Mouse (Mus musculus) heart, postnatal 10 days (tissue): Measurements from ENCODE around the gene 4930404H24Rik. TPM values are rescaled to one million over a fixed set of nuclear protein-coding genes. Genes with fewer than 3 reads are reported as not detected.

Experiments
- DNase-seq, 2 experiments: peaks; one replicate each; pipeline ENCODE4 v3.0.0; 2021
- intact Hi-C: fragments of 180-260 bp; cut with DNase I; formaldehyde crosslinking; loops from one replicate; pipeline ENCODE4 v1.15.1; 2025
- total RNA-seq, 2 experiments: library from RNA; stranded (reverse); gene quantifications; 2 replicates each; pipeline ENCODE4 v1.2.3; 2021

The 4930404H24Rik gene
- total RNA-seq, 2 experiments from 2014 or later: not detected

DNA sequence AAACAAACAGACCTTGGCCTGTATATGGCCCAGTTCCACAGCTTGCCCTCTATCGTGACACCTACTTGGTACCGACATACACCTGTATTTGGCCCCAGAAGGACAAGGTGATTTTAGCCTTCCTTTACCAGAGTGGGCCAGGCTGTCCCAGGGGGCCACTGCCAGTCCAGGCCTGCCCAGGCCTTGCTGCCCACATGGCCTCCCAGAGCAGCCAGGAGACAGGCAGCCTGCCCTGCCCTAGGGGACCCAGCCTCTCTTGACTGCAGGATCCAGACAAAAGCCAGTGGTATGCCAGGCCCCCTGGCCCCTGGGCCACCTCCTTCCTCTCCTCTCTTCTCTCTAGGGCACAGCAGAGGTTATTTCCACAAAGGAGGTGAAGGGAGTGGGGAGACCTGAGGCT lies 15.4 kb downstream of the 4930404H24Rik start:
- no peak for DNase-seq
- intact Hi-C loops: no loop called here

DNA sequence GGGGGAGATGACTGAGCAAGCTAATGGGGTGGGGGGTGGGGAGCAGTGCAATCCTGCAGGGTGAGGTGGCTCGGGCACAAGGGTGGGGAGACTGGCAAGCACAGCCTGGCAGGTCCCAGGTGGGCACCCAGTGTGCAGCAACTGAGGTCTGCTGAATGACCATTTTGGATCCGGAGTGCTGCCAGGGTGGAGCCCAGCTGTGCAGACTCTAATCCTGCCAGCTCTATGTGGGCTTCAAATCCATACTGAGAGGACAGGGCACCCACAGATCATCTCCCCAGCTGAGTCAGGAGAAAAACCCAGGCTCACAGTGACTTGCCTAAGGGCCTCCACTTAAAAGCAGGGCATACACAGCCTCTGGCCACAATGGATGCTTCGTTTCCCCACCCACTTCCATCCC lies 15.8 kb downstream of the 4930404H24Rik start:
- DNase-seq: no peak
- intact Hi-C loops: no loop called here

- intact Hi-C loops: no loop called here
- DNase-seq: no peak
These were observed 16.8 kb downstream of the 4930404H24Rik start for GRCm38 (mm10) chr2:153509211-153510029.

DNA sequence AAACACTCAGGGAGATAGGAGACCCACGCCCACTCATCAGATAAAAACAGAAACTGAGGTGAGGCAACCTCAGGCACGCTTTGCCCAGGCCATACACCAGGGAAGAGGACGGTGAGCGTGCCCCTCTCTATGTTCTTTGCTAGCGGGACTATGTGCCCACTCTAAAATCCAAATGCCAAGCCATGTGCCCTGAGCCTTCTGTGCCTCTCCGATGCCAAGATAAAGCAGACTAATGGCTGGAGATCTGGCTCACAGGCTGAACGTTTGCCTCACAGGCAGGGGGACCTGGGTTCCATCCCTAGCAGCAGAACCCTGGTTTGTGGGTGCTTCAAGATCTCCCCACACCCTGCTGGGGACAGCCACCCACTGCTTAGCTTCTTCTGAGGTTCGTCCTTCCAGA lies 17.5 kb downstream of the 4930404H24Rik start:
- no peak for DNase-seq
- intact Hi-C loops: no loop called here

- intact Hi-C loops: no loop called here
- no peak for DNase-seq
These were observed 19.0 kb downstream of the 4930404H24Rik start for GRCm38 (mm10) chr2:153511562-153511961.

GRCm38 (mm10) chr2:153512416-153513323 lies 20.1 kb downstream of the 4930404H24Rik start:
- intact Hi-C loops: no loop called here
- DNase-seq: no peak

- intact Hi-C loops: no loop called here
These were observed 21.4 kb downstream of the 4930404H24Rik start for GRCm38 (mm10) chr2:153513983-153514382.

GRCm38 (mm10) chr2:153514497-153515380 lies 22.1 kb downstream of the 4930404H24Rik start:
- intact Hi-C loops: no loop called here
- DNase-seq: peak in 1 of 2 experiments; percentile 56

More at GRCm38 (mm10) chr2:153513983-153514382, 21.4 kb downstream of the 4930404H24Rik start:
- no peak for DNase-seq

GRCm38 (mm10) chr2:153515582-153515981 lies 23.0 kb downstream of the 4930404H24Rik start:
- no peak for DNase-seq
- intact Hi-C loops: no loop called here

DNA sequence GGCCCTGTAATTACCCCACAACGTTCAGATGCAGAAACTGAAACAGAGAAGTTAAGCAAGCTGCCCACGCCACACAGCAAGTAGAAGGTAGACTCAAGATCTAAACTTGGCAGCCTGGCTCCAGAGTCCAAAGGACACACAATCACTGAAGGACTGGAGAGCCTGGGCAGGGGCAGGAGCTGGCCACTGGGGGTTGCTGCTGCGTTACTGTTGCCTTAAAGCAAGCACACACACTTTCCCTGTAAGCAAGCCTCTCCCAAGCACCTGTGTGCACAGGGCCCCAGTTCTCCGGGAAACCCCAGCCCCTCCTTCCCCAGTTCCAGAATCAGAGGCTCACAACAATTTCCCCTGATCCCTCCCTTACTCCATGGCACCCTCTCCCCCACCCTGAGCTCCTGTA lies 24.4 kb downstream of the 4930404H24Rik start:
- DNase-seq: peak in 1 of 2 experiments; percentile 19
- intact Hi-C loops: no loop called here

DNA sequence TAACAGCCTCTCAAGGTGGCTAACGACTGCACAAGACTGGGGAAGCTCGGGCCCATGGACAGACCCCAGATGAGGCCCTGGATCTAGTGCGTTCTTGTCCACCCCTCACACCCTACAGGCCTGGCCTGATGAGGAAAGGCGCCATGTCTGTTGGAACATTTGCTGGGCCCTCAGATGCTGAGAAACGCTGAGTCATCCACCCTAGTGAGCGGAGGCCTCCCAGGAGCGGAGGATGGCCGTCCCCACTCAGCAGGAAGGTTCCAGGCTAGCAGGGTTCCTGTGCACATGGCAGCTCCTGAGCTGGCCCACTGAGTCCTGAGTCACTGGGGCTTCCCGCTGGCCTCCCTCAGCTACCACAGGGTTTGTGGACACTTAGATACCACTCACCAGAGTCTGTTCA lies 27.5 kb downstream of the 4930404H24Rik start:
- intact Hi-C loops: no loop called here
- DNase-seq: no peak

GRCm38 (mm10) chr2:153522270-153522669 lies 29.7 kb downstream of the 4930404H24Rik start:
- no peak for DNase-seq
- intact Hi-C loops: no loop called here

GRCm38 (mm10) chr2:153523143-153523542 lies 30.6 kb downstream of the 4930404H24Rik start:
- intact Hi-C loops: no loop called here
- DNase-seq: no peak

DNA sequence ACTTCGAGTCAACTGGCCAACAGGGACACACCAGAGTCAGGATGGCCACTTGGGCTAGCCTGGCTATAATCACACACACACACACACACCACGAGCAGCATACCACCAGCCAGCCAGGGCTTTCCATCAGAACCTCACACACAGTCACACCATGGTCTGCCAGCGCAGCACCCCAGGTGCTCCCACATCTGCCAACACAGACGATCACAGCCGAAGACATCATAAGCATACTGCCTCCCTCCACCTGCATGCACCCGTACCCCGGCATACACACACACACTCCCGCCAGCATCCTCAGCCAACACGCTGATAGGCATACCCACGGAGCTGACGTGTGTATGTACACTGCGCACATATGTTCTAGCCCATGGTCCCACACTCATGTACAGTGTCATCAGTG lies 31.1 kb downstream of the 4930404H24Rik start:
- intact Hi-C loops: no loop called here
- no peak for DNase-seq

- intact Hi-C loops: no loop called here
- DNase-seq: no peak
These were observed 32.1 kb downstream of the 4930404H24Rik start for GRCm38 (mm10) chr2:153524727-153525126.

- intact Hi-C loops: no loop called here
- peak; percentile 15 to 26 for DNase-seq
These were observed 33.3 kb downstream of the 4930404H24Rik start for GRCm38 (mm10) chr2:153525906-153526311.

DNA sequence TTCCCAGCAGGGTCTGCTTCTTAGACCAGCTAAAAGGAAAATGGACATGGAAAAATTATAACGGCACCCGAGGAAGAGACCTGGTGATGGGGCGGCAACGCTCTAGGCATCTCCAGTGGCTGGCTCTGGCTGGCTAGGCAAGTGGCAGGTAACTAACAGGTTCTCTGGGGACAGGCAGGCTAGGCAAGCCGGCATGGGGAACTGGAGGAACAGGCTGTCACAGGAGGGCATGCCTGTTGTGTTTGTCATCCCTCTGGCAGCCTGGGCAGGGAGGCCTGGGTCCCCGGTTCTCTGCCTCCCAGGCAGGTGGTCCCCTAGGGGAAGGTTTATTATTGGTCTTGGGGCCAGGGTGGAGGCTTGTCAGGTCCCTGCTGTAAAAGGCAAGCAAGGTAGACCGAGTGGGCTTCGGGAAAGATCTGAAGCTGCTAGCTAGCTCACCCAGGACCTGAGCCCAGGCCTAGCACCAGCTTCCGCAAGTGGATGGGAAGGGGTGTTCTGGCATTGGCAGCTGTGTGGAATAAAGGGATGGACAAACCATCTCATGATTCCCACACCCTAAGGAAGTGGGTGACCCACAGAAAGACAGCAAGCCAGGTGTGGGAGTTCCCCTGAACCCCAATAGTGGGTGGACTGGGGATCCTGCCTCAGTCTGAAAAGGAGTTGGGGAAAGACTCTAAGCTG lies 34.4 kb downstream of the 4930404H24Rik start:
- DNase-seq: peak in 1 of 2 experiments; percentile 19
- intact Hi-C loops: no loop called here

DNA sequence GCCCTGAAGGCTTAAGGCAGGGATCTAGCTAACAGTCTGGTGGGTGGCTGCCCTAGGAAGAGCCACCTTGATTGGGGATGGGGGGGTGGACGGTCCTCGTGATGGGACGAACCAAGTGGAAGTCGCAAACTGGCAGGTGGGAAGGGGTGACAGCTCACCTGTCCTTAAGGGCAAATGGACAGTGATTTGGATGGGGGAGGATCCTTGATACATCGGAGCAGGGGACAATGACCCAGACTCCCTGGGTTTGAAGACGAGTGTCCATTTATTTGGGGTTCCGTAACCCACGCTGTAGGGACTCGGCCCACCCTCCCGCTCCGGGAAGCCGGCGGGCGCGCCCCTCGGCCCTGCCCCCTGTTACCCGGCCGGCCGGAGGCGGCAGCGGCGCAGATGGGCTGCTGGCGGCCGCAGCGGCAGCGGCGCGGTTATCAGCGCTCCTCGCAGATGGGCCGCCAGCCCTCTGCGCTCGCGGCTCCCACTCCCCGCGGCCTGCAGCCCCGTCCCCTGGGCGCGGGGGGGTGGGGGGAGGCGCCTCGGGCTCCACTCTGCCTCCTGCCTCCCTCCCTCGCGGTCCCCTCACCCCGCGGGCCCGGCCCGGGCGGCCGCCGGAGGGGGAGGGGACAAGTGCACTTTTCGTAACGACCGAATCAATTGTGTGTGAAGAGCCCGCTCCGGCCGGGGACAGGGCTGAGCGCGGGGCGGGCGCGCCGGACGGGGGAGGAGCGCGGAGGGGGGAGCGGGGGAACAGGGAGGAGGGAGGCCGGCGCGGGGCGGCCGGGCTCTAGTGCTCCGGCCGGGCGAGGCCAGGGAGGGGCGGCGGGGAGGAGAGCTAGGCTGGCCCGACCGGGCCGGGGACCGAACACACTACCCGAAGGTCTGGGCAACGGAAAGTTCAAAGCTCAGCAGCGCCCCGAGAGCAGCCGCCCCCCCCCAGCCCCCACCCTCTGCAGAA lies 35.3 kb downstream of the 4930404H24Rik start:
- intact Hi-C loops: no loop called here
- DNase-seq: peak; percentile 59
